In genomic region chr3:116713031-116713430, GRCm38 (mm10) we compare ENCODE assay signal across 9 mouse cellular contexts. TPM values are rescaled to one million over a fixed set of nuclear protein-coding genes. Genes with fewer than 3 reads are reported as not detected.
DNase-seq lines count a peak whose midpoint lies in the region; ATAC-seq lines count a peak whose summit lies in the region.
"Had no signal": no experiment of that assay in that cellular context is flagged by ENCODE, and none has a peak within 500 bp of the region (broad histone marks: within the 10 kb centered on the region; RNA-seq: fewer than 3 reads in every experiment).

No protein-coding gene starts in this region.

- peak overlapping the region; percentile 94 for H3K4me2 ChIP-seq in intestine, embryonic 14.5 days (ENCODE audit: low read length)
- peak overlapping the region; percentile 76 for H3K4me2 ChIP-seq in midbrain, embryonic 12.5 days (replicated peaks)

- no peaks in the 10 kb centered on the region for H3K9me3 ChIP-seq in embryonic facial prominence, embryonic 10.5 days
- no peaks in the 10 kb centered on the region for H3K9me3 ChIP-seq in intestine, embryonic 14.5 days (ENCODE audit: control insufficient read depth, low read length)
- H3K9me3 ChIP-seq in midbrain, embryonic 12.5 days, result no peaks in the 10 kb centered on the region

- peak; percentile 34 for DNase-seq in kidney, adult 11 months
- no peak for DNase-seq in kidney, postnatal 25 days
- no peak for DNase-seq in embryonic facial prominence, embryonic 10.5 days (ENCODE audit: low spot score)
- DNase-seq in intestine, embryonic 14.5 days (ENCODE audit: low spot score), result no peak
- DNase-seq in right cerebral cortex, postnatal 36 days (ENCODE audit: low spot score in 2 of 2), result no peak
- DNase-seq in layer of hippocampus, adult 9-11 months, result no peak

- H3K36me3 ChIP-seq in embryonic facial prominence, embryonic 10.5 days (replicated peaks), result no peaks in the 10 kb centered on the region
- no peaks in the 10 kb centered on the region for H3K36me3 ChIP-seq in intestine, embryonic 14.5 days (ENCODE audit: control insufficient read depth, insufficient read depth, low read length)
- no peaks in the 10 kb centered on the region for H3K36me3 ChIP-seq in midbrain, embryonic 12.5 days

- 30% methylated on average over 5 of the region's 5 CpGs for WGBS in embryonic facial prominence, embryonic 10.5 days
- WGBS in intestine, embryonic 14.5 days, result 26% methylated on average over 5 of the region's 5 CpGs
- WGBS in midbrain, embryonic 12.5 days, result 41% methylated on average over 5 of the region's 5 CpGs

- no peak overlapping the region for H3K9ac ChIP-seq in intestine, embryonic 14.5 days (ENCODE audit: low read length)
- no peak overlapping the region for H3K9ac ChIP-seq in midbrain, embryonic 12.5 days (replicated peaks)

- no peak overlapping the region for H3K27ac ChIP-seq in embryonic facial prominence, embryonic 10.5 days (replicated peaks)
- H3K27ac ChIP-seq in intestine, embryonic 14.5 days (ENCODE audit: low read depth), result no peak overlapping the region
- H3K27ac ChIP-seq in midbrain, embryonic 12.5 days (replicated peaks), result no peak overlapping the region

- peaks cover 15% of the 10 kb centered on the region for H3K27me3 ChIP-seq in embryonic facial prominence, embryonic 10.5 days (replicated peaks; ENCODE audit: low read depth, poor library complexity, severe bottlenecking)
- no peaks in the 10 kb centered on the region for H3K27me3 ChIP-seq in intestine, embryonic 14.5 days (replicated peaks; ENCODE audit: control insufficient read depth, insufficient read depth, low read length)
- peaks cover 16% of the 10 kb centered on the region for H3K27me3 ChIP-seq in midbrain, embryonic 12.5 days
- H3K27me3 ChIP-seq: Patski had no signal

- no peak for ATAC-seq in intestine, embryonic 14.5 days (replicated peaks; ENCODE audit: low FRiP score, low TSS enrichment, low read depth)
- no peak for ATAC-seq in midbrain, embryonic 12.5 days (ENCODE audit: low FRiP score, low read depth)
- no peak for ATAC-seq in activated CD4-positive, CD25-positive, alpha-beta regulatory T cell, adult 4 months

- peak overlapping the region; percentile 96 for H3K4me3 ChIP-seq in embryonic facial prominence, embryonic 10.5 days
- H3K4me3 ChIP-seq in intestine, embryonic 14.5 days (ENCODE audit: low read depth, low read length), result peak overlapping the region; percentile 87; the same call in 1 of the 2 replicates
- H3K4me3 ChIP-seq in midbrain, embryonic 12.5 days, result peak overlapping the region; percentile 93; the same call in 1 of the 2 replicates

- H3K4me1 ChIP-seq in embryonic facial prominence, embryonic 10.5 days, result peaks cover 22% of the 10 kb centered on the region
- peaks cover 7% of the 10 kb centered on the region for H3K4me1 ChIP-seq in intestine, embryonic 14.5 days (replicated peaks; ENCODE audit: control insufficient read depth, insufficient read depth, low read length)
- H3K4me1 ChIP-seq in midbrain, embryonic 12.5 days, result peaks cover 13% of the 10 kb centered on the region

RNA-seq across cellular contexts. Expression of gene Slc35a3, which starts 0.4 kb away (rescaled TPM):
- 7.8 and 8.7 TPM in 2 replicates for polyA plus RNA-seq in embryonic facial prominence, embryonic 10.5 days (2016; fragmentation: Nextera tagmentation; extraction: Ambion mirVana)
- polyA plus RNA-seq in intestine, embryonic 14.5 days (2014; fragmentation: Nextera tagmentation; extraction: Ambion mirVana), result 15.3 and 18.0 TPM in 2 replicates
- polyA plus RNA-seq in midbrain, embryonic 12.5 days (2016; fragmentation: Nextera tagmentation; extraction: Ambion mirVana), result 8.5 and 8.7 TPM in 2 replicates
- 1 to 10 TPM; 5.4 to 7.7 TPM for polyA plus RNA-seq in activated CD4-positive, CD25-positive, alpha-beta regulatory T cell, adult 4 months (2017; shearing (Covaris generic))

RNA-seq across cellular contexts. Expression of gene Gm43191, which starts 32.0 kb away (rescaled TPM):
- not detected in 2 replicates for polyA plus RNA-seq in embryonic facial prominence, embryonic 10.5 days (2016; fragmentation: Nextera tagmentation; extraction: Ambion mirVana)
- polyA plus RNA-seq in intestine, embryonic 14.5 days (2014; fragmentation: Nextera tagmentation; extraction: Ambion mirVana), result not detected in 2 replicates
- not detected in 2 replicates for polyA plus RNA-seq in midbrain, embryonic 12.5 days (2016; fragmentation: Nextera tagmentation; extraction: Ambion mirVana)
- not detected for polyA plus RNA-seq in activated CD4-positive, CD25-positive, alpha-beta regulatory T cell, adult 4 months (2017; shearing (Covaris generic))

RNA-seq across cellular contexts. Expression of gene Mfsd14a, which starts 50.6 kb away (rescaled TPM):
- polyA plus RNA-seq in embryonic facial prominence, embryonic 10.5 days (2016; fragmentation: Nextera tagmentation; extraction: Ambion mirVana), result 80.7 and 87.8 TPM in 2 replicates
- 91.8 and 100 TPM in 2 replicates for polyA plus RNA-seq in intestine, embryonic 14.5 days (2014; fragmentation: Nextera tagmentation; extraction: Ambion mirVana)
- polyA plus RNA-seq in midbrain, embryonic 12.5 days (2016; fragmentation: Nextera tagmentation; extraction: Ambion mirVana), result 79.0 and 79.6 TPM in 2 replicates
- polyA plus RNA-seq in activated CD4-positive, CD25-positive, alpha-beta regulatory T cell, adult 4 months (2017; shearing (Covaris generic)), result 10 to 100 TPM; 85.1 to 91.0 TPM
